Mouse (Mus musculus) lung, embryonic 14.5 days (tissue): ENCODE data around the gene Ddx25. TPM values are rescaled to one million over a fixed set of nuclear protein-coding genes. Genes with fewer than 3 reads are reported as not detected.

Experiments used
- ATAC-seq: fragments of 200-750 bp; cut with Nextera tagmentation; 2 replicates; pipeline ENCODE4 v1.8.0; 2017; ENCODE audit warnings: mild to moderate bottlenecking, moderate TSS enrichment, moderate library complexity; ENCODE audit not compliant: insufficient read depth
- DNase-seq: peaks from one replicate; pipeline ENCODE4 v3.0.0-alpha.2; 2015
- H3K27ac ChIP-seq: fragments of 300-500 bp; sonication (generic); 2 replicates; pipeline ENCODE4 v1.5.1; 2014; ENCODE audit warnings: low read depth, mild to moderate bottlenecking, moderate library complexity
- H3K27me3 ChIP-seq: fragments of 300-500 bp; sonication (generic); 2 replicates; pipeline ENCODE4 v1.6.1; 2014; ENCODE audit warnings: low read length, control low read depth; ENCODE audit not compliant: insufficient read depth
- H3K36me3 ChIP-seq: fragments of 300-500 bp; sonication (generic); 2 replicates; pipeline ENCODE4 v1.6.1; 2014; ENCODE audit warnings: control low read depth; ENCODE audit not compliant: insufficient read depth
- H3K4me1 ChIP-seq: fragments of 300-500 bp; sonication (generic); 2 replicates; pipeline ENCODE4 v1.6.1; 2014; ENCODE audit warnings: antibody characterized with exemption, control low read depth; ENCODE audit not compliant: insufficient read depth
- H3K4me2 ChIP-seq: fragments of 300-500 bp; sonication (generic); 2 replicates; pipeline ENCODE4 v1.6.1; 2014; ENCODE audit warnings: mild to moderate bottlenecking
- H3K4me3 ChIP-seq: fragments of 300-500 bp; sonication (generic); 2 replicates; pipeline ENCODE4 v1.5.1; 2014; ENCODE audit warnings: low read depth, low read length
- H3K9ac ChIP-seq: fragments of 300-500 bp; sonication (generic); 2 replicates; pipeline ENCODE4 v1.6.1; 2014
- H3K9me3 ChIP-seq: fragments of 300-500 bp; sonication (generic); 2 replicates; pipeline ENCODE4 v1.6.1; 2016; ENCODE audit warnings: low read depth, low read length, control low read depth
- CTCF ChIP-seq: IDR thresholded peaks from 2 replicates; pipeline ENCODE4 v1.5.1; 2016; ENCODE audit warnings: antibody characterized with exemption, low read depth
- WGBS: fragments of 180-500 bp; shearing (Covaris S2); extraction: QIAGEN DNeasy Blood & Tissue Kit; methylation state at CpG from one replicate; pipeline ENCODE4 v1.1.7; 2014; 5-methylcytosine and 5-hydroxymethylcytosine counted together
- polyA plus RNA-seq: library from polyadenylated mRNA; unstranded; fragments of >200 nt; fragmentation: Nextera tagmentation; extraction: Ambion mirVana; gene quantifications from 2 replicates; pipeline ENCODE4 v1.2.1, GENCODE M21; 2014

The Ddx25 gene
- polyA plus RNA-seq, 1 experiment from 2014 or later = 1.9 TPM

- H3K4me1 ChIP-seq = no peaks in the 10 kb centered on the region
- ATAC-seq = no peak
- no peaks in the 10 kb centered on the region for H3K9me3 ChIP-seq
- WGBS = 85% methylated on average over 16 of the region's 16 CpGs
- no peak overlapping the region for H3K27ac ChIP-seq
- H3K4me2 ChIP-seq = no peak overlapping the region
- H3K4me3 ChIP-seq = no peak overlapping the region
- no peak for DNase-seq
- no peak for TF ChIP-seq CTCF
- no peaks in the 10 kb centered on the region for H3K36me3 ChIP-seq
- no peaks in the 10 kb centered on the region for H3K27me3 ChIP-seq
- H3K9ac ChIP-seq = no peak overlapping the region
Observed at GRCm38 (mm10) chr9:35516711-35517110, 41.6 kb downstream of the Ddx25 start.

- TF ChIP-seq CTCF = no peak
- Histone ChIP-seq H3K9ac (no peak overlapping the region), H3K4me3 (no peak overlapping the region), H3K27ac (no peak overlapping the region), H3K4me2 (no peak overlapping the region), H3K9me3 (no peaks in the 10 kb centered on the region), H3K4me1 (no peaks in the 10 kb centered on the region), H3K36me3 (no peaks in the 10 kb centered on the region), H3K27me3 (no peaks in the 10 kb centered on the region)
- no peak for ATAC-seq
- WGBS = 75% methylated on average over 5 of the region's 5 CpGs
- no peak for DNase-seq
Observed at GRCm38 (mm10) chr9:35516182-35516581, 42.1 kb downstream of the Ddx25 start.

GRCm38 (mm10) chr9:35513900-35514299 is 44.4 kb downstream of the Ddx25 start:
- WGBS = 79% methylated on average over 4 of the region's 4 CpGs
- no peak for ATAC-seq
- H3K9ac ChIP-seq = no peak overlapping the region
- no peaks in the 10 kb centered on the region for H3K4me1 ChIP-seq
- H3K27ac ChIP-seq = no peak overlapping the region
- no peak for DNase-seq
- H3K27me3 ChIP-seq = no peaks in the 10 kb centered on the region
- no peak for TF ChIP-seq CTCF
- H3K4me3 ChIP-seq = no peak overlapping the region
- H3K4me2 ChIP-seq = no peak overlapping the region
- no peaks in the 10 kb centered on the region for H3K36me3 ChIP-seq
- no peaks in the 10 kb centered on the region for H3K9me3 ChIP-seq

- H3K4me3 ChIP-seq = no peak overlapping the region
- WGBS = 37% methylated on average over 8 of the region's 8 CpGs
- H3K27ac ChIP-seq = peak overlapping the region; percentile 7; the same call in 1 of the 2 replicates
- DNase-seq (peak; percentile 73), ATAC-seq (peak; percentile 88)
- no peak overlapping the region for H3K4me2 ChIP-seq
- H3K9me3 ChIP-seq = no peaks in the 10 kb centered on the region
- TF ChIP-seq CTCF = no peak
- no peaks in the 10 kb centered on the region for H3K36me3 ChIP-seq
- H3K27me3 ChIP-seq = no peaks in the 10 kb centered on the region
- no peaks in the 10 kb centered on the region for H3K4me1 ChIP-seq
- no peak overlapping the region for H3K9ac ChIP-seq
Observed at GRCm38 (mm10) chr9:35508234-35508633, 50.1 kb downstream of the Ddx25 start.

GRCm38 (mm10) chr9:35502361-35503000 is 55.8 kb downstream of the Ddx25 start:
- no peak for DNase-seq
- Histone ChIP-seq H3K9ac (no peak overlapping the region), H3K4me2 (no peak overlapping the region), H3K36me3 (peaks cover 9% of the 10 kb centered on the region; the same call in 1 of the 2 replicates), H3K4me1 (no peaks in the 10 kb centered on the region), H3K27me3 (no peaks in the 10 kb centered on the region), H3K9me3 (no peaks in the 10 kb centered on the region), H3K27ac (no peak overlapping the region), H3K4me3 (no peak overlapping the region)
- WGBS = 88% methylated on average over 10 of the region's 10 CpGs
- TF ChIP-seq CTCF = no peak
- no peak for ATAC-seq

- peaks cover 11% of the 10 kb centered on the region; the same call in 1 of the 2 replicates for H3K36me3 ChIP-seq
- DNase-seq (peak; percentile 62), ATAC-seq (no peak)
- H3K27me3 ChIP-seq = no peaks in the 10 kb centered on the region
- H3K4me2 ChIP-seq = no peak overlapping the region
- no peaks in the 10 kb centered on the region for H3K9me3 ChIP-seq
- 72% methylated on average over 6 of the region's 6 CpGs for WGBS
- no peak for TF ChIP-seq CTCF
- no peak overlapping the region for H3K4me3 ChIP-seq
- H3K9ac ChIP-seq = no peak overlapping the region
- no peak overlapping the region for H3K27ac ChIP-seq
- H3K4me1 ChIP-seq = no peaks in the 10 kb centered on the region
Observed at GRCm38 (mm10) chr9:35499946-35500345, 58.4 kb downstream of the Ddx25 start.

GRCm38 (mm10) chr9:35495471-35495870 is 62.9 kb downstream of the Ddx25 start:
- no peak overlapping the region for H3K9ac ChIP-seq
- no peaks in the 10 kb centered on the region for H3K9me3 ChIP-seq
- no peak for DNase-seq
- no peaks in the 10 kb centered on the region for H3K27me3 ChIP-seq
- no peaks in the 10 kb centered on the region for H3K4me1 ChIP-seq
- H3K4me2 ChIP-seq = no peak overlapping the region
- H3K27ac ChIP-seq = no peak overlapping the region
- 75% methylated on average over 3 of the region's 3 CpGs for WGBS
- no peak for TF ChIP-seq CTCF
- H3K36me3 ChIP-seq = peaks cover 15% of the 10 kb centered on the region; the same call in 1 of the 2 replicates
- no peak overlapping the region for H3K4me3 ChIP-seq
- no peak for ATAC-seq
